Mouse (Mus musculus) adipose tissue, adult 10 weeks (tissue): ENCODE data around the gene C1ra. TPM values are rescaled to one million over a fixed set of nuclear protein-coding genes. Genes with fewer than 3 reads are reported as not detected.

Experiments
- polyA plus RNA-seq: library from polyadenylated mRNA; stranded (reverse); fragments of 350-450 nt; fragmentation: Illumina TruSeq; extraction: RNeasy Lipid Tissue Mini Kit (QIAGEN cat#74804); gene quantifications from one replicate; pipeline ENCODE4 v1.2.3, GENCODE M21; 2014; ENCODE audit warnings: low read depth, low replicate concordance

The C1ra gene
- 78.4 TPM for polyA plus RNA-seq

DNA sequence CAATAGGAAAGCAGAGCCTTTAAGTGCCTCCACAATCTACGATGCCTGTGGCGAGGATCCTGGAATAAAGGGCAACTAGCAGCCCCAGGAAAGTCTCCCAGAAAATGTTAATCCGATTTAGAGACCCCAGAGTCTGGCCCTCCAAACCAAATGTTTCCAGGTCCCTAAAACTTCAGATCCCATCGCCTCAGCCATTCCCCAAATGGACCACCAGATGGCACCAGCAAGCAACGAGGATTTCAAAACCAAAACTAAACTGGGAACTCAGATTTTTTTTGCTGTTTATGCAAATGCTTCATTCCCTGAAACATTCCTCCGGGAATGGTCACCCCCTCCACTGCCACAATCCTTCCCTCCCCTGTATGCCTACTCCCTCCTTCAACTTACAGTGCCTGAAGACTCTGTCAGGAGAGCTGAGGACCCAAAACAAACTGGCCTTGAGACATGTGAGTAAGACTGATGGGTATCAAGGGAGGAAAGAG lies at the start of gene C1ra:
Gene C1ra (plus strand): TSS at position 51 of the 482 bp plus-strand sequence.

DNA sequence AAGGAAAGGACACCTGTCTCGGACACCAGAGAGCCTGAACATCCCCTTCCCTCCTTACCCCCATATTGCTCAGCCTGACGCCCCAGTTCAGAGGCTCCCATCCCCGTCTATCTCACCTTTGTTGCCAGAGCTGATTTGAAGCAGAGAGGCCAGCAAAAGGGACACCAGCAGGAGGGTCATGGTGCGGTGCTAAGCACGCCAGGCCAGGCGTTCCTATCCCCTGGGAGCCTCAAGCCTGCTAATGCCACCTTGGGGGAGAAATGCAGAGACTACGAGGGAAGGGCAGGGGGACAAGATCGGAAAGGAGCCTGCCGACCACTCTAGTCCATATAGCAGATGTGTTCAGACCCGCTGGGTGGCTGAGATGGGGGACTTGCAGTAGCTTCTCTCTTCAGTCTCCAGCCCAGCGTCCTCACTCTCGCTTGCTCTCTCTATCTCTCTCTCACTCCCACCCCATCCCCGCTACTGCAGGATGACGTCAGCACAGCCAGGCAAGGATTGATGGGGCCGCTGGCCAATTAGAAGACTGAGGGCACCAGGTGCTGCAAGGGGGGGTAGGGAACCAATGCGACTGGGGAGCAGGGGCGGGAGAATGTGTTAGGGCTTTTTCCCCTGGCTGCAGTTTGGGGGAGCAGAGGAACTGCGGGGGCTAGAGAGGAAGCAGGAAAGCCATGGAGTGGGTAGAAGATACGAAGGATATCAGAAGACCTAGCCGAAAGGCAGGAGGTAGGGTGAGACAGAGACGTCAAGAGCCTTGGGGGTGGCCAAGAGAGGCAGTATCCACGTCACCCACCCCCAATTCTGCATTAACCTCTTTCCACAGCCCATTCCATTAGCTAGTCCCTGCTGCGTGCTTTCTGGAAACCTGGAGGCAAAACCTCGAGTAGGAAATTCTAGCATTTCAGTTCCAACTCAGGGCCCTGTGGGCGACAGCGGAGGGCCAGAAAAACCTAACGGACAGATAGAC lies 47.6 kb upstream of the C1ra start, which contains the start of gene Clstn3:
Gene Clstn3 (minus strand): TSS at position 490 of the 967 bp plus-strand sequence.

DNA sequence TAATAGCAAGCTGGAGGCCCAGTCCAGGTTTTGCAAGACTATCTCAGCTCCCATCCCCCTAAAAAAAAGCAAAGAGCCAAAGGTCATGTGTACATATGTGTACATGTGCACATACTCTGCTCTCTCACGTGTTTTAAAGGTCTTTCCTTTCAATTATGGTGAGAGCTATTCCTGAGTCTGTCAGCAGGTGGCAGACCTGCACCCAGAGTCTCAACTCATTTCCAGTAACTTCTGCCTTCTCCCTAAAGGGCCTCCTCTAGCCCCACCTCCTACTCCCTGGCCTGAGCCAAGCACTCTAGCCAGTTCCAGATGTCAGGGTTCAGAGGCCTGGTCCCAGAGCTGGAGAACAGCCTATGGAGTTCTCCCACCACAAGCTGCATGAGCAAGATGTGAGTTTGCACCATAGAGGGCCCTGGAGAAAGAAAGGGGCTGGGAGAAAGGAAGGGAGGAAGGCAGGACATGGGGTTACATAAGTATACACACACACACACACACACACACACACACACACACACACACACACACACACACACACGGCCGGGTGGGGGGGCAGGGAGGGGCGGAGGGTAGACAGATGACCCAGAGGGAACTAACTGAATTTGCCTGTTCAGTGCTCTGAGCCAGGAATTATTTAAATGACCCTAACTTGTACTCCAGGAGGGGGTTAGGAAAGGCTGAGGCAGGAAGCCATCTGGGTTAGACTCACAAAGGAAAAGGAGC lies 19.2 kb upstream of the C1ra start, which contains the start of gene C1rl:
Gene C1rl (plus strand): TSS at position 272 of the 720 bp plus-strand sequence.

GRCm38 (mm10) chr6:124542284-124542683 lies 30.1 kb downstream of the C1ra start, which contains the start of gene C1s1:
C1s1 (minus strand) TSS chr6:124542359.

GRCm38 (mm10) chr6:124570026-124570425 lies 57.8 kb downstream of the C1ra start, which contains the start of gene C1rb:
C1rb (plus strand) TSS chr6:124570294.

Other genes starting within 250 kb of the C1ra start
- 22.6 TPM for gene Cd163, start 207.7 kb upstream of the C1ra start, polyA plus RNA-seq
- 42.3 TPM for gene Pex5, start 97.3 kb upstream of the C1ra start, polyA plus RNA-seq
- gene Clstn3, start 47.6 kb upstream of the C1ra start, polyA plus RNA-seq = 6.1 TPM
- gene C1rl, start 19.3 kb upstream of the C1ra start, polyA plus RNA-seq = 4.6 TPM
- gene C1s1, start 30.0 kb downstream of the C1ra start, polyA plus RNA-seq = 183 TPM
- gene C1rb, start 57.9 kb downstream of the C1ra start, polyA plus RNA-seq = not detected
- gene C1s2, start 123.7 kb downstream of the C1ra start, polyA plus RNA-seq = 5.6 TPM
- 75.1 TPM for gene Lpcat3, start 150.6 kb downstream of the C1ra start, polyA plus RNA-seq
- gene Emg1, start 199.8 kb downstream of the C1ra start, polyA plus RNA-seq = 55.2 TPM
- gene Phb2, start 199.9 kb downstream of the C1ra start, polyA plus RNA-seq = 129 TPM
- gene Ptpn6, start 226.3 kb downstream of the C1ra start, polyA plus RNA-seq = 24.1 TPM
- 210 TPM for gene Grcc10, start 229.0 kb downstream of the C1ra start, polyA plus RNA-seq
- not detected for gene Gm45234, start 243.6 kb downstream of the C1ra start, polyA plus RNA-seq
- gene Atn1, start 244.1 kb downstream of the C1ra start, polyA plus RNA-seq = 47.5 TPM